Mouse (Mus musculus): ENCODE results near the gene Kdm6b.

Kdm6b gene

GRCm38 (mm10) chr11:69413221-69414181 lies at the start of gene Kdm6b:
Gene Kdm6b, minus strand, starts transcription at chr11:69413675.
- DNase-seq (ENCODE audit: extremely low read depth, low read depth, low spot score) = no peak

DNA sequence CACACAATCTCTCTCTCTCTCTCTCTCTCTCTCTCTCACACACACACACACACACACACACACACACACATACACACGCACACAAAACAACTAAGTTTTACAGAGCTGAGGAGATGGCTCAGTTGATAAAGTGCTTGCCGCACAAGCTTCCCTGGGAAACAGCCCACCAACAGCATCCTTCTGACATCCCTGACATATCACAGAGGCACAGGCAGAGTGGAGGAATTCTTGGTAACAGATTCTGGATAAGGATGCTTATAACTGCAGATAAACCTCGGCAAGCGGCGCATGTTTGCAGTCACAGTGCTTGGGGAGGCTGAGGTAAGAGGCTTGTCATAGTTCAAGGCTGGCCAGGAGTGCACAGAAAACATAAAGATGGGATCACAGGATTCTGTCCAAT lies 48.1 kb upstream of the Kdm6b start:
- DNase-seq (ENCODE audit: extremely low read depth, low read depth, low spot score) = no peak

DNA sequence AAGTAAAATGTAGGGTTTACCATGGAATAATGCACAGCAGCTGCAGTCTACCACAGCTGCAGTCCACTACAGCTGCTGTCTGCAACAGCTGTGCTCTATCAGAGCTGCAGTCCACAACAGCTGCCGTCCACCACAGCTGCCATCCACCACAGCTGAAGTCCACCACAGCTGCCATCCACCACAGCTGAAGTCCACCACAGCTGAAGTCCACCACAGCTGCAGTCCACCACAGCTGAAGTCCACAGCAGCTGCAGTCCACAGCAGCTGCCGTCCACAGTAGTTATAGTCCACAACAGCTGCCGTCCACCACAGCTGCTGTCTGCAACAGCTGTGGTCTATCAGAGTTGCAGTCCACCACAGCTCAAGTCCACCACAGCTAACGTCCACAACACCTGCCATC lies 46.4 kb upstream of the Kdm6b start:
- no peak for DNase-seq (ENCODE audit: extremely low read depth, low read depth, low spot score)

DNA sequence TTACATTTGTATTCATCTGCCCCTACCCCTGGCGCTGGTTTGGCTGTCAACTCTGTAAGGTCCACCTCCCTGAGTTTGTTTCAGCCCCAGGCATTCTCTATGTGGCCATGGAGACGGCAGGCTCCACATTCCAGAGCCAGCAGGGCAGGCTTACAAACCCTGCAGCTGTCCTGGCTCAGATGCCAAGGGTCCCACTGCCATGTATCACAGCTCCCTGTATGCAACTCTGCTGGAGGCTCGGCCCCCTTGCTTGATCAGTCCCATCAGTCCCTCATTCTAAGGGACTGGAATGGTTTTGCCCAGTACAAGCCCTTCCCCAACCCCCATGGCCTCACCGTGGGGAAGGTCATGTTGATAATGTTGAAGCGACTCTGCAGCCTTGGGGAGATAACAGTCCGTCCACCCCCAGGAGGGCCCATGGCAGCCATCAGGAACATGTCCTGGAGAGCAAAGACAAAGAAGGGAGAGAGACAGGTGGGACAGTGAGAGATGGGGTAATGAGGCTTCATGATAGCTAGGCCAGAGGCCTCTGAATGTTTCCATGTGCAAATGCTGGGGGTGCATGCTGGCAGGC lies 43.6 kb upstream of the Kdm6b start:
- DNase-seq (ENCODE audit: extremely low read depth, low read depth, low spot score) = no peak

DNA sequence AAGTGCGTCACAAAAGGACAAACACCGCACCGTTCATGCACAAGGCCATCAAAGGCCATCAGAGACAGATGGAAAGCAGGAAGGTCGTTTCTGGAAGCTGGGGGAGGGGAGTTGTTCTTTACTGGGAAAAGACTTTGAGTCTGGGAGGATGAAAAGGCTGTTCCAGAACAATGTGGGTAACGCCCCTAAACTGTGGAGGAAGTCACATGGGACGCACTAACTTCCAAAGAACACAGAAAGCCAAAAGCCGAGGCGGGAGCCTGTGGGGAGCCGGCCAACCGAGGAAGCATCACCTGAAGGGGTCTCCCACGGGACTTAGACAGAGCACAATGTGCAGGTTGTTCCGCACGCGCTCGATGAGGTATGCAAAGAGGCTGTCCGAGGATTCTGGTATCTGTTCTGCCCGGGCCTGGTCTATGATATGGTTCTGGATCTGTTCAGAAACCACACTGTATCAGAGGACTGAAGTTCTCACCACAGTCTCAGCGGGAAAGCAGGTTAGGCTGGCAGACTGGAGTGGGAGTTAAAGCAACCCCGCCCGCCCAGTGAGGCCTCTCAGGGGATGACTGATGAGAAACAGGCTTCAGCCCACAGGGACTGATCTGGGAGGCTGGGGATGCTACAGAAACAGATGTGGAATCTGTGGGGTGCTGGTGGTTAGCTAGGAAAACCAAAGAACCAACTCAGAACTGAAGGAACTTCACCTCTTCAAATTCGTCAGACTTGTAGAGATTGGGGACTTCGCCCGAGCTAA lies 38.8 kb upstream of the Kdm6b start:
- DNase-seq (ENCODE audit: extremely low read depth, low read depth, low spot score) = no peak

- no peak for DNase-seq (ENCODE audit: extremely low read depth, low read depth, low spot score)
These were observed 33.8 kb upstream of the Kdm6b start for GRCm38 (mm10) chr11:69447299-69447698.

DNA sequence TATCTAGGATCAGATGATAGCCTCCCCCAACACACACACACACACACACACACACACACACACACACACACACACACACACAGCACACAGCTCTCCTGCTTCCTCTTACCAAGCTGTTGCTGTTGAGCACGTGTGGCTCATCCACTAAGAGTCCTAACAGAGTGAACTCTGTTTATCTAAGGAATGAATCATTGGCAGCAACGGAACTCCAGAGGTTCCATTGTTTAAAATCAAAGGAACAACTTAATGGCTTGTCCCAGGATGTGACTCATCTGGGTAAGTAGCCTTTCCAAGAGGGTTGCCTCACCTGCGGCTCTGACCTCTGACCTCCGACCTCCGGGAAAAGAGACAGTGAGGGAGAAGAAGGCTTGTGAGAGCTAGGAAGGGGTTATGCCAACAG lies 29.9 kb upstream of the Kdm6b start:
- no peak for DNase-seq (ENCODE audit: extremely low read depth, low read depth, low spot score)

GRCm38 (mm10) chr11:69437291-69437690 lies 23.8 kb upstream of the Kdm6b start:
- no peak for DNase-seq (ENCODE audit: extremely low read depth, low read depth, low spot score)

DNA sequence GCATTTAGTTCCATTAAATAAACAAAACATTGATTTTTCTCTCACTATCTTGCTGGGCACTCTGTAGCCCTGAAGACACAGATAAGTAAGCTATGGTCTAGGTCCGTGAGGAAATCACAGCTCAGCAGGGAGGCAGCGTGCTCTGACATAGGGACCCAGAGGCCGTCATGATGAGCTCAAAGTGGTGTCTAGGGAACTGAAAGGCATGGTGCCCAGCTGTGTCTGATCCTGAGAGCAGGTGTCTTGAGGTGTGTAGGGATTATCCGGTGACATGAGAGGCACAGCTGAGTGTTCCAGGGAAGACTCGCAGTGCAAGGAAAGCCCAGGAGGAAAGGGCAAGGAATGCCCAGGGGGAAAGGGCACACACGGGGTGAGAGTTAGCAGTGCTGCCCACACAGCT lies 19.7 kb upstream of the Kdm6b start:
- DNase-seq (ENCODE audit: extremely low read depth, low read depth, low spot score) = no peak

DNA sequence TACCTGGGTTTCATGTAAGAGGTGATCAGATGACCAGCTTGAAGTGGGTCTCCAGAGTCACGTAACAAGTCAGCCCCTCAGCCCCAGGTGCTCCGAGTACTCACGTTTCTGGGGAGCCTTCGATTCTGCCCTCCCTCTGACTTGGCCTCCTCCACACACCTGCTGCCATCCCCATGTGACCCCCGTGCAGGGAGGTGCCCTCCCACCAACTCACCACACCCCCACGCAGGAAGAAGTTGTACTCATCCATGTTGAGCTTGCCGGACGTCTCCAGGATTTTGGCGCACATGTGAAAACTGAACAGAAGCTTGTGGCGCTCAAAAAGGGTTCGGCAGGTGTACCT lies 19.1 kb upstream of the Kdm6b start:
- DNase-seq (ENCODE audit: extremely low read depth, low read depth, low spot score) = no peak

DNA sequence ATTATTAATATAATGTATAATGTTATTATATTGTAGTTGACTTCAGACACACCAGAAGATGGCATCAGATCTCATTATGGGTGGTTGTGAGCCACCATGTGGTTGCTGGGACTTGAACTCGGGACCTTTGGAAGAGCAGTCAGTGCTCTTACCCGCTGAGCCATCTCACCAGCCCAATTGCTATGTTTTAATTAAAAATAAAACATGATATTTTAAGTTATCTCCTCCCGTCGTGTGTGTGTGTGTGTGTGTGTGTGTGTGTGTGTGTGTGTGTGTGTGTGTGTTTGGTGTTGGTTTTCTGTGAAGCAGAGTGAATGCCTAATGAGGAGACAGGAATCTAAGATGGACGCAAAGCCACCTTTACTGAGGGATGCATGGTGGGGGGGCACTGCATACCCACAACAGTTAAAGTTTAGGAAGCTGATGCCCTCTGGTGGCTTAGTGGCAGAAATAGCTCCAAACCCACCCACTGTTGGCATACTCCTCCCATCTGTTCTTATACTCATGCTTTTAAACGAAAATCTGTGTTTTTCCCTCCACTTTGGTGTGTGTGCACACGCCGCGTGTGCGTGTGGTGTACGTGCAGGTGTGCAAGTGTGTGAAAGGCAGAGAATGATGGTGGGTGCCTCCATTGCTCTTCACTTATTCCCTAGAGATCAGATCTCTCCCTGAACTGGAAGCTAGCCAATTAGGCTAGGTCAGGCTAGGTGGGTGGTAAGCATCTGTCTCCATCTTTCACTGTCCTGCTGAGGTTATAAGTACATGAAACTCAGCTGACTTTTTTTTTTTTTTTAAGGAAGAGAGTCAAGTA lies 18.6 kb upstream of the Kdm6b start:
- no peak for DNase-seq (ENCODE audit: extremely low read depth, low read depth, low spot score)

GRCm38 (mm10) chr11:69430631-69431030 lies 17.2 kb upstream of the Kdm6b start:
- DNase-seq (ENCODE audit: extremely low read depth, low read depth, low spot score) = no peak

DNA sequence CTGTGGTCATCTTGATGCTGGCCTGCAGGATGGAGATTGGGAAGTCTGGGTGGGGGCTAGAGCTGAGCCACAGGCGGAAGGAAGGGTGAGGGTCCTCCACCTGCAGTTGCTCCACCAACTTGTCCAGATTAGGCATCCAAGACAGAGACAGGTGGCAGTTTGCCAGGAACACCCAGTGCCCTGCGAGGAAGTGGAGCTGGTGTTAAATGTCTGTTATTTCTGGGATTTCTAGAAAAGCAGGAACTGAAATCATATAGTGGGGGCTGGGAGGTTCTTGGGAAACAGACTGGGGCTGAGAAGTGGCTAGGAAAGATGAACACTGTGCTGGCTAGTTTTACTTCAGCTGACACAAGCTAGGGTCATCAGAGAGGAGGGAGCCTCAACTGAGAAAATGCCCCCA lies 15.8 kb upstream of the Kdm6b start:
- no peak for DNase-seq (ENCODE audit: extremely low read depth, low read depth, low spot score)

DNA sequence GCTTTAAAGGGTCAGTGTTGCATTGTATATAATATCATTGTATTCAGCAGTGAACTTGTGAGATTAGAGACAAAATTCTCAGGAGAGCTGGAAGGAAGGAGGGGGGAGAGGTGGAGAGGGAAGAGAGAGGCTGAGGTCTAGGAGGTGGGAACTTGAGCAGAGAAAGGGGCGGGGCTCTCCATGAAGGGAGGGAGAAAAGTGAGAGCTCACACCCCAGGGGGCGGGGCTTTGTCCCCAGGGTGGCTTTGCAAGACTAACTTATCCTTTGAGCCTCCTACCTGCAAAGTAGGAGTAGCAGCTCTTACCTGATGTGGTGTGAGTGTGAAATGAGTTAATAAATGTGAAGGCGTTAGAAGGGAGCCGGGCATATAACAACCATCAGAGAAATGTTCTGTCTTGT lies 15.3 kb upstream of the Kdm6b start:
- no peak for DNase-seq (ENCODE audit: extremely low read depth, low read depth, low spot score)

DNA sequence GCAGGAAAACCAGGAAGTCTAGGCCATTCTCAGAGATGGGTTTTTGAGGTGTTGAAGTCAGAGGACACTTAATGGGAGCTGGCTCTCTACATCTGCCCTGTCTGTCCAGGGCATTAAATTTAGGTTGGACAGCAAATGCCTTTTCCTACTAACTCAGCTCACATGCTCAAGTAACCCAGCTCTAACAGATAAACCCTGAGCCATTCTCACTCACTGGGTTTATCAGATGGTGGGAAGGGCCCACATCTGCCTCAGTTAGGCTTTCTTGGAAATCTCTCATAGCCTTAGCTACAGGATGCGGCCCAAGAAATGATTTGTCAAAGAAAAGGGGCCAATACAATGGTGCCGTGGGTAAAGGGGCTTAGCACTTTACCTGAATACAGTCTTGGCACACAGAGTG lies 12.8 kb upstream of the Kdm6b start:
- DNase-seq (ENCODE audit: extremely low read depth, low read depth, low spot score) = no peak

DNA sequence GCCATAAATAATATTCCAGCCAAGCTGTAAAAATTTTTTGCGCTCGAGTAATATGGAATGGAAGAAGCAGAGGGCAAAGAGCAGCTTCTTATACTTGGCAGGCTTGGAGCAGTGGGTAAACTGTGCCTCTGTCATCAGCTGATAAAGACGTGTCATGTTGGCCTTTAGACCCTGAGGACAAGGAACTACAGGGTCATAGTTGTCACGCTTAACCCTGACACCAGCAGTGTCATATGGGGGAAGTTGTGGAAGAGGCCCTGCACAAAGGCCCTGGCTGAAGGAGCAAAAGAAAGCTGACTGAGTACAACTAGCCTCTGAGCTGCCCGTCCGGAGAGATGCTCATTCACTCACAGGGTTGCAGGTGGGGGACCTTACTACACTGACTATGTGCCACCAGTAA lies 10.4 kb upstream of the Kdm6b start:
- DNase-seq (ENCODE audit: extremely low read depth, low read depth, low spot score) = no peak

- no peak for DNase-seq (ENCODE audit: extremely low read depth, low read depth, low spot score)
These were observed 9.4 kb upstream of the Kdm6b start for GRCm38 (mm10) chr11:69422842-69423241.

GRCm38 (mm10) chr11:69421131-69421977 lies 7.9 kb upstream of the Kdm6b start:
- no peak for DNase-seq (ENCODE audit: extremely low read depth, low read depth, low spot score)

- no peak for DNase-seq (ENCODE audit: extremely low read depth, low read depth, low spot score)
These were observed 7.1 kb upstream of the Kdm6b start for GRCm38 (mm10) chr11:69420554-69421000.

Data from fat pad, adult 2 months (tissue).